Mouse (Mus musculus) G1E (cell line): Measurements from ENCODE around the gene Rbms3.

Experiments used
- CTCF ChIP-seq: IDR thresholded peaks from 2 replicates; pipeline ENCODE4 v1.5.1; 2012; ENCODE audit warnings: low read depth, low read length, inconsistent platforms, mixed read lengths
- POLR2AphosphoS5 ChIP-seq: IDR thresholded peaks from 2 replicates; pipeline ENCODE4 v1.6.1; 2012; ENCODE audit warnings: low read depth, low read length, inconsistent platforms; ENCODE audit not compliant: insufficient replicate concordance

DNA sequence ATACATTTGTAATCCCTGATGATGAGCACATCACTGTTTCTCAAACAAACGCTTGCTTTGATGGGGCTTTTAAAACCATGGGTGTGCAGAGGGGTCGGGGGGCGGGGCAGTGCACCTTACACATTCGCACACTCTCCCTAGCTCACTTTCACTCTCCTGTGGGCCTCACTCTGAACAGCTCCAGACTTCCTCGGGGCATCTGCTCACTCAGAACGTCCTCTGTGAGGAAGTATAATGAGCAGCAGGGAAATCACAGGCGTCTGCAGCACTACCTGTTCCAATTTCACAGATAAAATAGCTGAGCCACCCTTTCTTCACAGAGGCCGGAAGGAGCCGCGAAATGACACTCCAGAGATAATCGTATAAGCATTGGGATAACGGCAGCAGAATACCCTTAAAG lies 611.4 kb downstream of the Rbms3 start:
- TF ChIP-seq CTCF (no peak), POLR2AphosphoS5 (no peak)
